Mouse (Mus musculus) kidney, adult 18-20 months (tissue): Measurements from ENCODE around the gene Scube1.

ENCODE experiments used
- DNase-seq: peaks from one replicate; pipeline ENCODE4 v3.0.0; 2021

Scube1 gene

DNA sequence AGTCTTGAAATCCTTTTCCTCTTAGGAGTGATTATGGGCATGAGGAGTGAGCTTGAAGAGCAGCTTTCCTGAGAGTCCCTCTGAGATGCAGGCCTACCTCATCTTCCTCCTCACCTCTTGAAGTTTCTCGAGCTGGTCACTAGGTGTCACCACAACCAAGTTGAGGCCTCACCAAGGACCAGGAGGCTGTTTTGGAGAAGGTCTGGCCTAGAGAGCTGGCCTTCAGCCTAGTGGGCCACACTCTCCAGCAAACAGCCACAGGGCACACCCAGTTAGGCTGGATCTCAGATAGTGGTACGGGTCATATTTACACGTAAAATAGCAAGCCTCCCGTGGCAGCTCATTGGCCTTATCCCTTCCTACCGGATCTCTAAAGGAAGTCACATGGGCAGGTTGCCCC is 60.1 kb downstream of the Scube1 start:
- DNase-seq = peak; percentile 37

DNA sequence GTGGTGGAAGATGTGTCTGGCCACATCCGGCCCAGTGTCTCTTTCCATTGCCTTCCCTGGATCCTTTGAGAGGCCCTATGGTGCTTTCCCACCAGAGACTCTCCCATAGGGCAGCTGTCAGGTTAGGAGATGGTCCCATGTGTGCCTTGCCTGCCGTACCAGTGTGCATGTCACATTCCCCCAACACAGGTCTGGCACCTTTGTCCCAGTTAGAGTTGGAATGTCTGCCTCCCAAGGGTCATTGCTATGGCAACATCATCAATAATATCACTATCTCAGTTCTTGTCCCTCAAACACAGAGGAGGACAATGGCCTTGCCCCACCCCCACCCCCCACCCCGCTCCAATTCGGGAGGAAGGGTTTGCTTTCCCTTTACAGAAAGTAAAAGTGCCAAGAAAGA is 61.8 kb downstream of the Scube1 start:
- DNase-seq = no peak

DNA sequence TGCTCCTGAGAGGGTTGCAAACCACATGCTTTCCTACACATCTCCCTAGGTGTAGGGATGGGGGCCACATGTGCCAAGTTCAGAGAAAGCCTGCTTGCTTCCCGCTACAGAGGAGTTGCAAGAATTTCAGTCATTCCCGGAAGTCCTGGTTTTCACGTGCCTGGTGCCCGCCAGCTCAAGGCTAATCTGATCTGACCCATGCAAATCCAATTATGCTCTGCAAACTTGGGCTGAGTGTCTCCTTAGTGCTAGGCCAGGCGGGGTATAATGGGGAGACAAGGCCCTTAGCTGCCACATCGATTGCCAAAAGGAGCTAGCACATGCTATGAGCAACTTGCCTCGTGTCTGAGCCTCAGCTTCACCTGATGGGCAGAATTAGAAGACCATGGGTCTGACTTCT is 62.7 kb downstream of the Scube1 start:
- no peak for DNase-seq

DNA sequence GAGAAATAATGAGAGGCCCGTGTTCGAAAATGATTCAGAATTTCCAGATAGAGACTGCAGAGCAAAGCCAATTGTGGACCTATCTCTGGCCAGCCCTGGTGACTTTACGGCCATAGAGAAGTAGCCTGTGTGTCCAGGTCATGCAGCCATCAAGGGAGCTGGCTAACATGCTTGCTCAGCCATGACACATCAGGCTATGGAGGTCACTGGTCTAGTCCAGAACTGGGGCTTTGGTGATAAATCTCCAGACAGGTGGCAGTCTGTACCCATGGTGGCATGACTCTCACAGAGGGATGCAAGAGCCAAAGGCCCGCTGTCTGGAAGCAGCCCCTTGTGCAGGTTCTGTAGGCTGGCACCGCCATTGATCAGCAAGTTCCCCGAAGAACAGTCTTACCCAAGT is 82.3 kb downstream of the Scube1 start:
- DNase-seq = no peak

DNA sequence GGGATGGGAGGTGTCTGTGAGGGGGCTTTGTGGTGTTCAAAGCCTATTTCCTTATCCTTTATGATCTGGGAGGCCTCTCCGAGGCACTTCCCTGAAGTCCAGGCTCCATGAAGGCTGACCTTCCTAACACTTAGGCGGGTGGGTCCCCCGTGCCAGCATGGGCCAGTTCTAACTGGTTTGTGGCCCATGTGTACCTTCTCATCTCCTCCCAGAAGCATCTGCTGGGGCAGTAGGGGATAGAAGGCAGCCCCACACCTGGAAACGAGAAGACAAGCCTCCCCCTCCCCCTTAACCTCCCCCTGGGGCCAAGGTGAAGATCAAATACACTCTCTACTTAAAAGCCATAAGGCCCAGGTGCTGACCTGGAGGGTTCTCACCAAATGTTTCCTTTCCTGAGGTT is 84.6 kb downstream of the Scube1 start:
- no peak for DNase-seq

DNA sequence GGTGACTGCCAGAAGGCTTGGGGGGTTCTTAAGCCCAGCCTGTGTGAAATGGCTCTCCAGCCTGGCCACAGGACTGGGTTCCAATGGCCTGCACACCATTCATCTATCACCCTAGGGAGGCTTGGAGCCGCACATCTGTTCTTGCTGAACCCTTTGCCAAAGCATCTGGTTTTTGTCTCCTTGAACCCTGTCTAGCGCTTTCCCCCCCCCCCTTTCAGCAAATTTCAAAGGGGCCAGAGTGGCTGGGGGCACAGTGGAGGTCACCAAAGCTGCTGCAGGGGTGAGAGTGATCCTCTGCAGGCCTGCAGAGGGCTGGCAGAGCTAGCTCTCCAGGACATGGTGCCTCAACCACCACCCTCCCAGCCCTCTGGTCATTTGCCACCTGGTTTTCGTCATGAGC is 85.7 kb downstream of the Scube1 start:
- DNase-seq = no peak

DNA sequence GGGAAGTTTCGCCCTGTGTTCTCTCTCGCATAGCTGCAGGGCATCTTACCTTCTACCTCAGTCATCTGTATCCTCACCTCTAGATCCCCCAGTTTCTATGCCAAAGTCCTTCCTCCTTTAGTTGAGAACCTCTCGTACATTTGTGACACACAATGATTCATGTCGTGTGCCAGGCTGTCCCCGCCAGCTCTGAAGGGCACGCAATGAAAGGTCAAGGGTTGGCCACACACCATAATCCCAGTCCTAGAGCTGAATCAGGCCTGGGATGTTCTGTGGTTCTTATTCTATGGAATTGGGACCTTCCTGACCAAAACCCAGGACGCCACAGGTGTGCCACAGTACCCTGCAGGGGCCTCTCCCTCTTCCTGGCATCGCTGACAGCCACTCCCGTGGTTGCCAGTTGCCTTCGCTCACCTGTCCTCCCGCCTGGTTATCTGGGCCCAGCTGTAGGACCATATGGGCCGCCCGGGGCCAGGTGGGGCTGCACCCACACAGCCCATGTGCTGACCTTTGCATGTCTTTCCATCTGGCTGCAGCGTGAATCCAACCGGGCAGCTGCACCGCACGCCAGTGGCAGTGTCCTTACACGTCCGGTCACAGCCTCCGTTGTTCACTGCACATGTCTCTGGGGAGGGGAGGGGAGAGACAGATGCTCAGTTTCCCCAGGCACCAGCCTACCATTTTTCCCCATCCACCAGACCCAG is 86.5 kb downstream of the Scube1 start:
- no peak for DNase-seq

DNA sequence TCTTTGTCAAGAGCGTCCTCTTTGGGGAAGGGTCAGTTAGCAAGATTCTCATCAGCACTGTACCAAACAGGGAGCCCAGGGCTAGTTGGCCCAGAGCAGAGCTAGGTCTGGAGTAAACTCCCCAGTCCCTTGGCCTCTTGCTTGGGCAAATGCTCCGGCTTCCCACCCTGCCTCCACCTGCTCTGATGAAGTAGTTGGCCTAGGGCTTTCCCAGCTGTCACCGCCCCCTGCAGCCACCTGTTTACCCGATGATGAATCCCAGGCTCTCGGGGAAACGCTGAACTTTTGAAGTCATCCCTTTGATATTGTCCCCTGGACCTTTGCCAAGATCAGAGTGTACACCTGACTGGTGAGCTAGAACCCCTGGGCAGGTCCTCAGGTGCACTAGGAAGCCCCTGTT is 88.1 kb downstream of the Scube1 start:
- DNase-seq = no peak

DNA sequence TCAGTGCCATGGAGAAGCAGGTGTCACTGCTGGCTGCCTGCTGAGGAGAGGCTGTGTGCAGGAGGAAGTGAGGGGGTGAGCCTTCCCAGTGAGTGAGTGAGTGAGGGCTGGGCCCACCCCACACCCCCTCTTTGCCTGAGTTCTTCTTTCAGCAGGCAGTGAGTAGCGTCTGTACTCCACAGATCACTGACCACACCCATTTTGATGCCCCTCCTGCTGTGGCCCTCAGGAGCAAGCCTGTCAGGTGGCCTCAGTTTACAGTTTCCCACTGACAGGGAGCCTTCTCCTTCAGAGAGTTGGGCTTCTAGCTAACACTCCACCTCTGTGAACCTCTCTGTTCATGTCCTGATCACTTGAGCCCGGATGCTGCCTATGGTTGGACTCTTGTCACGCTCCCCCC is 89.6 kb downstream of the Scube1 start:
- DNase-seq = no peak

DNA sequence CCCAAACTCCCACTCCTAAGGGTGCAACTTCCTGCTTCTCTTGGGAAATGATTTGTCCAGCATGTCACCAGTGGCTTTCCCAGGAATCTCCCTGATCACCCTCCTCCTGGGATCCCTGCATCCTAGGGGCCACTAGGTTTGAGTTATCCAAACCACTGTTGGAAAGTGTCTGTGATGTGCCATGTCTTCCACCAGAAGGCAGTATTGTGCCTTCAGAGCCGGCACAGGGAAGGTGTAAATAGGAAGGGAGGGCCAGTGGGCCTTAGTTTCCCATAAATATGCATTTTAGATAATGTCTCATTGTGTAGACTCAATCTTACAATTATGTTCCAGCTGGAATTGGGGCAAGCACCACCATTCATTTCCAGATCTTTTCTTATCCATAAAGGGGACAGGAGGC is 90.7 kb downstream of the Scube1 start:
- DNase-seq = no peak

DNA sequence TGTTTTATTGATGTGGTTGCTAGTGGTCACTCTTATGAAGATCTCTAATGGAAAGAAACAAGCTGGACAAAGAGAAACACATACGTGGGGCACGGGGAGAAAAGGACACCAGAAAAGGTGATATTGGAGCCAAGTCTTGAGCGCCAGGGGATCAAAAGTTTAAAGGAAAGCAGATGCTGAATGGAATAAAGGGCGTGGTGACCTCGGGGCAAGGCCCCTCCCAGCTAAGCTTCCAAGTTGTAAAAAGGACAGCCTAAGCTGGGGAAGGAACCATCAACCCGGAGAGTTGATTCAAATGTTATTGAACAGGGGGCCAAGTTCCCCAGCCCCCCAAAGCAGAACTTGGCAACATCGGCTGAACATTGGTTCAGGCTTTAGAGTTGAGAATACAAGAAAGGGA is 93.8 kb downstream of the Scube1 start:
- no peak for DNase-seq

DNA sequence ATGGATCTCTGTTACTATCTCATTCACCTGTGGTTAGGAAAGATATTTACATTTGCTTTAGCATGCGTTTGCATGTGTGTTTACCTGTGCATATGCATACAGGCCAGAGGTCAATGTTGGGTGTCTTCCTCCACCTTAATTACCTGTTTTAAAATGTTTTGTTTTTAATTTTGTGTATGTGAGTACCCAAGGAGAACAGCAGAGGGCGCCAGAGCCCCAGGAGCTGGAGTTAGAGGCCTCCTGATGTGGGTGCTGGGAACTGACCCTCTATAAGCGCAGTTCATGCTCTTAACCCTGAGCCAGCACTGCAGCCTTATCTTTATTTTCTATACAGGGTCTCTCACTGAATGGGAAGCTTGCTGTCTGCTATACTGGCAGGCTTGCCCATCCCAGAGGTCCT is 95.1 kb downstream of the Scube1 start:
- no peak for DNase-seq

DNA sequence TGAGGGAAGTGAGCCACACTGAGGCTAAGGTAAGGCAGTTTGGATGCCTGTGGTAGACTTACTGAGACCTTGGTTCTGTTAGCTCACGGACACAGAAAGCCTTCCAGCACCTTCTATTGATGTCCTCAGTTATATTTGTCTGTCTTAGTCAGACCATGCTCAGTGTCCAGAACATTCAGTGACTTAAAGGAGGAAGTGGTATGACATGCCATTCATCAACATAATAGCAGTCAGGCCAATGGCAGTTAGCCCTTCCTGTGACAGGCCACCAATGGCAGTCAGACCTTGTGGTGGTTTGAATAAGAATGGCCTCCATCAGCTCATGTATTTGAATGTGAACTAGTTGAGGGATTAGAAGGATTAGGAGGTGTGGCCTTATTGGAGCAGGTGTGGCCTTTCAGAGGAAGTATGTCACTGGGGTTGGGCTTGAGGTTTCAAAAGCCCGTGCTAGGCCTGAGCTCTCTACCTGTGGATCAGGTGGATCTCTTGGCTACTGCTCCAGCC is 98.6 kb downstream of the Scube1 start:
- DNase-seq = no peak

DNA sequence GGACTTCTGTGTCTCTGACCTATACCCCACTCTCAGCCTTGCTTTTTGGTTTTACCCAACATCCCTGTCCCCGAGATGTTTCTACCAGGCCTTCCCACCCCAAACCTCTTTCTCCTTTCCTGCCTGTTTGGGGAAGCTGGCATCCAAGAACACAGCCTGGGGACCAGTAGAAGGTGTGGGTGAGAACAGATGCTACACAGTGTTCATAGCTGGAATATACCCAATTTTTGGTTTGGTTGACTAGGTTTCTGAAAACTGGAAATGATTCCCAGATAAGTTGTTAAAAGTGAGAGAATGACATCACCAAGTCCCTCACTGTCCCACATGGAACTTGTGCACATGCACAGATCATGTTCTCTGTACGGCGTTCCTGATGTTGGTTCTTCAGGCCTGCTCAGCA is 109.6 kb downstream of the Scube1 start:
- no peak for DNase-seq

DNA sequence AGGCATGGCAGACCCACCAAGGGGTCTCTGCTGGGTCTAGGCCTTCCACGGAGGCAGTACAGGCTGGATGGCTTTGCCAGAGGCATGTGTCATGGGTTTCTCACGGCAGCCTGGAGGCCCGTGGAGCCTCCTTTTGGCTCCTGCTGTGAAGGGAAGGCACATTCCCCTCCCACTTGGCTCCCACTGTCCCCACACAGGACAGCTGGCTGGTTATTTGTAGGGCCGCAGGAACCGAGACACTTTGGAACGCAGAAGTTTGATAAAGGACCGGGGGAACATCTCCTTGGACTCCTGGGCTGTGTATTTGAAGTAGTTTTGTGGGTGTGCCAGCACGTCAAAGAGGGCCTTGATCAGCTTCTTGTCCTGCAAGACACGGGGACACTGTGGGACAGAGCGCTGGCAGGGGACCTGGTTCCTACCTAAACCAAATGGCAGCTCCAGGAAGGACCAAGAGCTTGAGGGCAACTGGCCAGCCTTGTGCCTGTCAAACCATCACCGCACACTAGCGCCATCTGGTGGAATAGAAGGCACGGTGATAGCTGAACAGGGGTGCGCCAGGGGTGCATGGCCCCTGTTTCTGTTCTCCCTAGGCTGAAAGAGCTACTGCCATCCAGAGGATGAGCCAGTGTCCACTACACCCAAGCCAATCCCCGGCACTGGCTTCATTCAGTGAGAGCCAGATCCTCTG is 117.6 kb downstream of the Scube1 start:
- DNase-seq = peak; percentile 68

DNA sequence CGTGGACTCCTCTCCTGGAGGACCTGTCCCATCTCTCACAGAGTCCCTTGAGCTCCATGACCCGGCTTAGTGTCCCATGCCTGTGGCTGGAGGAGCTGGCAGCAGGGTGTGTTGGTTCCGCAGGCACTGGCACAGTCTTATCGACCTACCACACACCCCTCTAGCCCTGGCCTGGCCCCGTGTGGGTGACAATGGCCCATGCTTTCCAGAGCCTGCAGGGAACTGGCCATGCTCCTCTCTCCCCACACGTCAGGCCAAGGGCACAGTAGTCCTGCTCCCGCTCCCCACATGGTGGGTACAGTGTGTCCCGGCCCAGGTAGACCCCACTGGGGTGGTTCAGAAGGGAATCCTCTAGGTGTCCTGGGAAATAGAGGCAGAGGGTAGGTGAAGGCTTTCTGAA is 118.1 kb downstream of the Scube1 start:
- no peak for DNase-seq

DNA sequence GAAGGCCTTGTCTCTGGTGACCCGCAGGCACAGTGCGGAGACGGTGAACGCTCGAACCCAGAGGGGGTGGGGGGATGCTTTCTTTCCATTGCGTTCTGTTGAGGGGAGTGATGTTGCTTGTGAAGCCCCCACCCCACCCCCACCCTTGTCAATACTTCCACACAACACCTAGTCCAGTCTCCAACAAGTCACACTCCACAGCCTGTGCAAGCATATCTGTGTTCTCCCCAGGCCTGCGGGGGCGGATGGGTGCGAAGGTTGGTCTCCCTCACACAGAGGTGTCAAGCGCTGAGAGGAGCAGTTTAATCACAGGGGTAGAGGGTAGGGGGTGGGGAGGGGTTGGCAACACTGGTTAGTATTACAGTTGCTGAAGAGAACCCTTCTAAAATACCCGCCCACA is 118.6 kb downstream of the Scube1 start:
- no peak for DNase-seq

DNA sequence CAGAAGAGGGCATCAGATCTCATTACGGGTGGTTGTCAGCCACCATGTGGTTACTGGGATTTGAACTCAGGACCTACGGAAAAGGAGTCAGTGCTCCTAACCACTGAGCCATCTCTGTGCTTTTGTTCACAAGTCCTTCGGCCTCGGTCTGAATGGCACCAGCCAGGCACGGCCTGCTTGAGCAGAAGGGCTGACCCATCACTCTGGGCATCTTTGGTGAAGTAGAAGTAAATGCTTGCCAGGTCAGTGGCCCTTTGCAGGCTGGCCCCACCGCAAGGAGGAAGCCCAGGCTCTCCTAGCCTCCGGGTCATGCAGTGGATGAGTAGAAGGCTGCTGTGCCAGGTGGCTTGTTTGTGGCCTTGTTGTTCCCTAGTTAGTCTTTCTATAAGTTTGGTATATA is 121.4 kb downstream of the Scube1 start:
- no peak for DNase-seq

DNA sequence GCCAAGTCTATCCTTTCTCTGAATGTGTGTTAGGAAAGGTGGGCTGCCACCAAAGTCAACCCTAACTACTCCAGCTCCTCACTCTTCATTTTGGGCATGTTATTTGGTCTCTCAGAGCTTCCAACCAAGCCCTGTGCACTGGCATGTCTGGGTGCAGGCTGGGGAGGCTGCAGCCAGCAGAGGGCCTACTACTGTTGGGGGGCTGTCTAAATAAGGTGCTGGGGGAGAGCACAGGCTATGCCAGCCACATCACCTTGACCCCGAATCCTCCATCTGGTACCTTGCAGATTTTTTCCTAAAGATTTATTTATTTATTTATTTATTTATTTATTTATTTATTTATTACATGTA is 121.8 kb downstream of the Scube1 start:
- no peak for DNase-seq

DNA sequence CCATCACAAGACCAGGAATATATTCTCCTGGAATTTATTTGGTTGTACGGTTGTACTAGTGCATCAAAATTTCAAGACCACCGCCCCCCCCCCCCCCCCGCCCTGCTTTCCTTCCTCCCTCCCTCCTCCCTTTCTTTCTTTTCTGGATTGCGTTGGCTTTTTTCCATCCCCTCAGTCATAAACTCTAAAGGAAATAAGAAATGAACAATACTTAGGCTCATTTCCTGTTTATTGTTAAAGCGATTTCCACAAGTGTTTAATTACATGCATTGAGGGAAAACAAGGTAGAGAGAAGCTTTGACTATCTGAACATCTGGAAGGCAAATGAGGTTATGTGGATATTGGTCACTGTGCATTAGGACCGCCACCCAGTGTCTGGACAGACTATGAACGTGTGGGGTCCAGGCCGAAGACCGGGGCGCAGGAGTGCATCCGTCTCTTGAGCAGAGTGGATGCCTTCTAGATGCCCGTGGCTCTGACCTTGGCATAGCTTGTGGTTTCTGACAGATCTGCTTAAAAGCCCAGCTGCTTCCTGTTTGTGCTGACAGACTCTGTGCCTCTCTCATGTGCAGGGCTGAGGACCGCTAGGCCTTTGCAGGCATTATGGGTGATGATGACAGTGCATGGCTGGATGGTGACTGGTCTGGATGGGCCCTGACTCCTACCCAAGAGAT is 122.3 kb downstream of the Scube1 start:
- DNase-seq = peak; percentile 21

DNA sequence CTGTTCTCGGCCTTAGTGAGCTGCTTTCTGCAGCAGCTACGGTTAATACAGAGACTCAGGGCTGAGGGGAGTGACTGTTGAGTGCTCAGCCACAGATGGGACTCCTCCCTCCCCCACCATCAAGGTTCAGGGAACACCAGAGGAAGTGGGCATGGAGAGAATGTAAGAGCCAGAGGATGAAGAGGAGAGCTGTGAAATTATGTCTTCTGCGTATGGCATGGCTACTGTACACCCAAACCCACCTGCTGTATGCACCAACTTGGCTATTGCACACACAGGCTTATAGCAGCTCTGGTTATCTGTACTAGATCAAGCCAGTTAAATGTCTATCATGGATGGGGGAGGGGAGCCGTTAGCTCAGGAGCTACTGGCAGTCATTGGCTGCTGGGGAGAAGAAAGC is 123.6 kb downstream of the Scube1 start:
- no peak for DNase-seq

DNA sequence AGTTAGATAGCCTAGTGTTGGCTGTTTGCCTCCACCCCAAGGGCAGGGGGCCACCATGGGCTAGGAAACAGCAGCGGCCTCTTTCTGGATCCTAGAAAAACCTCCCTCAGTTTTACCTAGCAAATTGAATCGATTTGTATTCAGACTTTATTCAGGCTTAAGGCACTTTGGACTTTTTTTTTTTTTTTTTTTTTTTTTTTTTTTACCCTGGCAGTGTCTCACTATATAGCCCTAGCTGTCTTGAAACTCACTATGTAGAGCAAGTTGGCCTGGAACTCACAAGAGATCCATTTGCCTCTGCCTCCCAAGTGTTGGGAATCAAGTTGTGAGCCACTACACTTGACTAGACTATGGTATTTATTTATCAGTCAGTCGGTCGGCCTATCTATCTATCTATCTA is 128.0 kb downstream of the Scube1 start:
- no peak for DNase-seq

DNA sequence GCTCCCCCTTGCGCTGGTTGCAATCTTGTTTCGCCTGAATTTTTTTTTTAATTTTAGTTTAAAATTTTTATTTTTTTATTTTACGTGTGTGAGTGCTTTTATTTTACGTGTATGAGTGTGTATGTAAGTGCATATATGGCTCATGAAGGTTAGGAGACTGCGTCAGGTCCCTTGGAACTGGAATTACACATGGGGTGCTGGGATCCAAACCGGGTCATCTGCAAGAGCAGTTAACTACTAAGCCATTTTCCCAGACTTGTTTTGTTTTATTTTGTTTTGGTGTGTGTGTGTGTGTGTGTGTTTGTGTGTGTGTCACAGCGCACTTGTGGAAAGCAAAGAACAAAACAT is 129.5 kb downstream of the Scube1 start:
- DNase-seq = no peak
